In the genomic region with DNA sequence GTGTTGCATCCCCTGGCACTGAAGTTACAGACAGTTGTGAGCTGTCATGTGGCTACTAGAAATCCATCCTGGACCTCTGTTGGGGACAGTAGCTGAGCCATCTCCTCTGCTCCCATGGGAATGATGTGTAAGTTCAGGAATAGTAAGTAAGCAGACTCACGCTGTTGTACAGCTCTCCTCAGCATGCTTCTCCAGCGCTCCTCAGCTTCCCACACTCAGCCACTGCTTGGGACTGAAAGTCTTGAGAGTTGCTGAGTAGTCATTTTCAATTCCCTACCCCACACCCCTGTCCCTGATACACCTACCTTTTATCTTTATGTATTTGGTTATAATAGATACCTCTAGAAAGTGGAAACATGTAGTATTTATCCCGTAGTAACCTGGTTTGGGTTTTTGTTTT, we compare ENCODE assay signal across 29 mouse cellular contexts. TPM values are rescaled to one million over a fixed set of nuclear protein-coding genes. Genes with fewer than 3 reads are reported as not detected.
A peak's percentile ranks its signal among the peaks of the same experiment; 100 is the strongest.
DNase-seq lines count a peak whose midpoint lies in the region; ATAC-seq and TF ChIP-seq lines count a peak whose summit lies in the region.
"Had no signal": no experiment of that assay in that cellular context is flagged by ENCODE, and none has a peak within 500 bp of the region (broad histone marks: within the 10 kb centered on the region; RNA-seq: fewer than 3 reads in every experiment).

No protein-coding gene starts in this region.

- dilution Hi-C loops in CH12.LX (cut with MboI; ENCODE audit: extremely low pct_ligation_motif_present, extremely low pct_unique_long_range_greater_than_20kb, low sequenced_read_pairs), result no loop called here

- ATAC-seq in liver, embryonic 13.5 days (ENCODE audit: low read depth), result no peak
- no peak for ATAC-seq in liver, embryonic 11.5 days (replicated peaks; ENCODE audit: low FRiP score)
- ATAC-seq: activated CD4-positive, CD25-positive, alpha-beta regulatory T cell, adult 4 months; forebrain, embryonic 15.5 days; hindbrain, embryonic 16.5 days had no signal

- TF ChIP-seq POLR2A in heart, adult 2 months (IDR thresholded peaks at IDR 0.05; ENCODE audit: insufficient read depth, low read depth, low read length), result no peak
- TF ChIP-seq POLR2A in CH12.LX (IDR thresholded peaks at IDR 0.05; ENCODE audit: low read depth, low read length), result no peak

- no peak for TF ChIP-seq EP300 in heart, adult 2 months (IDR thresholded peaks at IDR 0.05; ENCODE audit: insufficient read depth, low read depth, low read length)
- TF ChIP-seq EP300 in CH12.LX (IDR thresholded peaks at IDR 0.05; ENCODE audit: low read length), result no peak

- no peak overlapping the region for H3K4me2 ChIP-seq in liver, embryonic 13.5 days
- H3K4me2 ChIP-seq in liver, embryonic 11.5 days, result no peak overlapping the region
- H3K4me2 ChIP-seq in CH12.LX (ENCODE audit: insufficient read depth, low read depth, poor library complexity, severe bottlenecking), result no peak overlapping the region
- H3K4me2 ChIP-seq: embryonic facial prominence, embryonic 13.5 days; forebrain, embryonic 12.5 days; forebrain, embryonic 15.5 days; heart, embryonic 13.5 days; hindbrain, embryonic 13.5 days had no signal

- H3K4me1 ChIP-seq in heart, adult 2 months (ENCODE audit: control insufficient read depth, insufficient read depth, low read length), result peaks cover 11% of the 10 kb centered on the region
- peaks cover 46% of the 10 kb centered on the region for H3K4me1 ChIP-seq in liver, embryonic 13.5 days (replicated peaks)
- H3K4me1 ChIP-seq in liver, embryonic 11.5 days (replicated peaks; ENCODE audit: control insufficient read depth, insufficient read depth, low read length), result peaks cover 23% of the 10 kb centered on the region
- peaks cover 4 to 43% of the 10 kb centered on the region in 2 experiments for H3K4me1 ChIP-seq in CH12.LX (ENCODE audit: control insufficient read depth in 1 of 2, insufficient read depth in 2 of 2)
- H3K4me1 ChIP-seq: embryonic facial prominence, embryonic 10.5 days; embryonic facial prominence, embryonic 13.5 days; forebrain, embryonic 12.5 days; forebrain, embryonic 15.5 days; hindbrain, embryonic 10.5 days; hindbrain, embryonic 13.5 days had no signal

- WGBS in heart, adult 2 months, result 67% methylated on average over 3 of the region's 3 CpGs
- 83% methylated on average over 3 of the region's 3 CpGs for WGBS in liver, embryonic 13.5 days (ENCODE audit: insufficient replicate concordance)
- WGBS in liver, embryonic 11.5 days, result 82% methylated on average over 3 of the region's 3 CpGs

- in situ Hi-C loops in CH12.LX (cut with MboI; ENCODE audit: low pct_ligation_motif_present, low pct_unique_long_range_greater_than_20kb, low sequenced_read_pairs), result no loop called here

- no peak overlapping the region; the same call in 1 of the 2 replicates for H3K27ac ChIP-seq in heart, adult 2 months
- peak overlapping the region; percentile 6; the same call in 1 of the 2 replicates for H3K27ac ChIP-seq in liver, embryonic 13.5 days
- no peak overlapping the region for H3K27ac ChIP-seq in liver, embryonic 11.5 days (ENCODE audit: low read depth, low read length)
- peak overlapping the region; percentile 23; the same call in 1 of the 2 replicates for H3K27ac ChIP-seq in CH12.LX (ENCODE audit: insufficient read depth, low read depth)
- H3K27ac ChIP-seq: embryonic facial prominence, embryonic 10.5 days; embryonic facial prominence, embryonic 13.5 days; forebrain, embryonic 12.5 days; forebrain, embryonic 15.5 days; gastrocnemius, adult 2 months; hindbrain, embryonic 10.5 days; hindbrain, embryonic 13.5 days had no signal

- no peak for TF ChIP-seq CTCF in heart, adult 2 months (IDR thresholded peaks at IDR 0.05)
- TF ChIP-seq CTCF in CH12.LX (conservative IDR thresholded peaks at IDR 0.05 in 1 of 2, IDR thresholded peaks at IDR 0.05 in 1 of 2; ENCODE audit: low read depth in 2 of 2, low read length in 2 of 2), result no peak

- no peak overlapping the region for H3K9ac ChIP-seq in heart, adult 2 months (ENCODE audit: low read depth, low read length)
- no peak overlapping the region for H3K9ac ChIP-seq in liver, embryonic 13.5 days
- no peak overlapping the region for H3K9ac ChIP-seq in liver, embryonic 11.5 days (ENCODE audit: low read depth, low read length)
- H3K9ac ChIP-seq in CH12.LX (ENCODE audit: insufficient read depth, low read depth), result no peak overlapping the region
- H3K9ac ChIP-seq: embryonic facial prominence, embryonic 13.5 days; forebrain, embryonic 12.5 days; forebrain, embryonic 15.5 days; heart, embryonic 13.5 days; hindbrain, embryonic 13.5 days had no signal

- H3K79me2 ChIP-seq in heart, adult 2 months (replicated peaks; ENCODE audit: control insufficient read depth, insufficient read depth, low read length), result peaks cover 2% of the 10 kb centered on the region; the same call in 1 of the 2 replicates
- peaks cover 81% of the 10 kb centered on the region for H3K79me2 ChIP-seq in CH12.LX (replicated peaks; ENCODE audit: control insufficient read depth, extremely low read depth, insufficient read depth, poor library complexity, severe bottlenecking)

- H3K27me3 ChIP-seq in heart, adult 2 months (ENCODE audit: control insufficient read depth, insufficient read depth, low read length), result no peaks in the 10 kb centered on the region
- no peaks in the 10 kb centered on the region for H3K27me3 ChIP-seq in liver, embryonic 13.5 days
- no peaks in the 10 kb centered on the region for H3K27me3 ChIP-seq in liver, embryonic 11.5 days (replicated peaks; ENCODE audit: control insufficient read depth, insufficient read depth, low read length)
- no peaks in the 10 kb centered on the region for H3K27me3 ChIP-seq in CH12.LX (replicated peaks)
- H3K27me3 ChIP-seq: embryonic facial prominence, embryonic 13.5 days; forebrain, embryonic 12.5 days; forebrain, embryonic 15.5 days; heart, embryonic 13.5 days; hindbrain, embryonic 13.5 days had no signal

- H3K9me3 ChIP-seq in liver, embryonic 13.5 days (replicated peaks), result no peaks in the 10 kb centered on the region
- no peaks in the 10 kb centered on the region for H3K9me3 ChIP-seq in liver, embryonic 11.5 days (ENCODE audit: control insufficient read depth, low read length)
- no peaks in the 10 kb centered on the region for H3K9me3 ChIP-seq in CH12.LX (replicated peaks; ENCODE audit: low read length)
- H3K9me3 ChIP-seq: embryonic facial prominence, embryonic 10.5 days; embryonic facial prominence, embryonic 13.5 days; forebrain, embryonic 12.5 days; forebrain, embryonic 15.5 days; heart, embryonic 10.5 days; heart, embryonic 13.5 days; hindbrain, embryonic 10.5 days; hindbrain, embryonic 13.5 days had no signal

- TF ChIP-seq RAD21 in CH12.LX (IDR thresholded peaks at IDR 0.05; ENCODE audit: low read depth, low read length), result no peak

- intact Hi-C loops in heart, adult 2 months (cut with DNase I), result loop anchor here (10.0 kb wide), 2 partner anchors 198 to 268 kb away; no protein-coding TSS in a partner anchor

- peaks cover 19% of the 10 kb centered on the region for H3K36me3 ChIP-seq in heart, adult 2 months (ENCODE audit: control insufficient read depth, insufficient read depth, low read length)
- H3K36me3 ChIP-seq in liver, embryonic 13.5 days, result no peaks in the 10 kb centered on the region
- no peaks in the 10 kb centered on the region for H3K36me3 ChIP-seq in liver, embryonic 11.5 days (ENCODE audit: control insufficient read depth, insufficient read depth, low read length)
- peaks cover 13 to 37% of the 10 kb centered on the region in 2 experiments for H3K36me3 ChIP-seq in CH12.LX (replicated peaks in 1 of 2; ENCODE audit: control insufficient read depth in 1 of 2, insufficient read depth in 1 of 2, low read length in 1 of 2)
- H3K36me3 ChIP-seq: embryonic facial prominence, embryonic 13.5 days; forebrain, embryonic 12.5 days; forebrain, embryonic 15.5 days; hindbrain, embryonic 13.5 days had no signal

- H3K4me3 ChIP-seq in heart, adult 2 months, result no peak overlapping the region
- H3K4me3 ChIP-seq in liver, embryonic 13.5 days (replicated peaks), result no peak overlapping the region
- no peak overlapping the region for H3K4me3 ChIP-seq in liver, embryonic 11.5 days (ENCODE audit: low read depth, low read length)
- no peak overlapping the region for H3K4me3 ChIP-seq in CH12.LX (replicated peaks in 1 of 3; ENCODE audit: low read depth in 2 of 3, low read length in 2 of 3, poor library complexity in 1 of 3)
- H3K4me3 ChIP-seq: embryonic facial prominence, embryonic 10.5 days; embryonic facial prominence, embryonic 13.5 days; erythroblast, embryonic 14.5 days; forebrain, embryonic 12.5 days; forebrain, embryonic 15.5 days; gastrocnemius, adult 2 months; heart, embryonic 10.5 days; heart, embryonic 13.5 days; hindbrain, embryonic 10.5 days; hindbrain, embryonic 13.5 days had no signal

- DNase-seq in heart, adult 11 months, result peak; percentile 80
- no peak for DNase-seq in heart, adult 2 months
- DNase-seq in liver, embryonic 13.5 days, result no peak
- no peak for DNase-seq in liver, embryonic 11.5 days (ENCODE audit: low spot score)
- no peak for DNase-seq in CH12.LX (ENCODE audit: extremely low read depth)
- DNase-seq in right cerebral cortex, adult 2 months (ENCODE audit: low spot score in 2 of 2), result no peak
- DNase-seq: adrenal gland, adult 8-10 months; adrenal gland, postnatal 25 days; B cell, adult 2 months; cerebellum, adult 11-12 months; cerebellum, adult 8-10 months; cerebellum, postnatal 10 days; cerebellum, postnatal 36 days; embryo, embryonic 11 days; gastrocnemius, adult 2 months; gastrocnemius, postnatal 14 days; heart, adult 18-20 months; heart, postnatal 36 days had no signal

TF ChIP-seq in CH12.LX, 34 proteins besides CTCF, POLR2A, EP300 and RAD21:
- no peak for TF ChIP-seq CHD1 (IDR thresholded peaks at IDR 0.05; ENCODE audit: low read depth, low read length)
- TF ChIP-seq MAFK (IDR thresholded peaks at IDR 0.05; ENCODE audit: insufficient replicate concordance, low read length), result peak; percentile 55; the same call in 1 of the 2 replicates

RNA-seq across cellular contexts. Expression of a gene that starts 33.2 kb away (rescaled TPM):
- 100 to 1,000 TPM; 144 to 155 TPM for total RNA-seq in heart, adult 2 months (2021)
- polyA plus RNA-seq in heart, adult 2 months (2012; rRNA removed), result 25.6 and 64.3 TPM in 2 replicates
- polyA plus RNA-seq in liver, embryonic 13.5 days (2015; fragmentation: Nextera tagmentation; extraction: Ambion mirVana), result 107 and 118 TPM in 2 replicates
- polyA plus RNA-seq in liver, embryonic 11.5 days (2014; fragmentation: Nextera tagmentation; extraction: Ambion mirVana), result 110 and 131 TPM in 2 replicates
- 37.0 and 40.7 TPM in 2 replicates for total RNA-seq in CH12.LX (2012; rRNA removed)
- 74.7 and 85.6 TPM in 2 replicates for total RNA-seq in CH12.LX (2014; rRNA removed)
- 34.7 and 40.4 TPM in 2 replicates for polyA plus RNA-seq in CH12.LX (2012; ENCODE audit: insufficient read length, low read depth)

Comparison
In these comparisons a context has a peak if more than half of its experiments do, and no peak if none do; other contexts are left out.
1. H3K27ac ChIP-seq: peak in liver, embryonic 13.5 days (single experiment) and CH12.LX (single experiment); none in heart, adult 2 months (single experiment) and liver, embryonic 11.5 days (single experiment).